Mouse (Mus musculus): ENCODE results near the gene Tifab. TPM values are rescaled to one million over a fixed set of nuclear protein-coding genes. Genes with fewer than 3 reads are reported as not detected.

Tifab gene
- polyA plus RNA-seq, 1 experiment from 2014 or later: 4.8 TPM

DNA sequence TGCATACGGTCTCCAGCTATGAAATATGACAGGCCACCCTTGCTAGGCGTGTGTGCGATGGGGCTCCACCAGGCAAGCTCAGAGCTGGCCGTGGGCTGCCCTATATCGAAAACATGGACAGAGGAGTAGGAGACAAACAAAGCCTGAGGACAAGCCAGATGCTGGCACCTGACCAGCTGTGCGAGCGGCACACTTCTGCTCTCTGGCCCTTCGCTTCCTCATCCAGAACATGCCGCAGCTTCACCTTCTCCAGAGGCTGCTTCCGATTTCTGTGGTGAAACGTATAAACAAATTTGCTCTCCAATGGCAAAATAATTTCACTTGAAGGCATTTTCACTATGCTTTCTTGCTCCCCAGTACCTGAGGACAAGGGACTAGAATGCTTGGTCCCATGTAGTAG is 13.1 kb downstream of the Tifab start:
- Histone ChIP-seq H3K4me1 (ENCODE audit: control insufficient read depth, insufficient read depth, low read length) (peaks cover 8% of the 10 kb centered on the region; the same call in 1 of the 2 replicates), H3K4me2 (ENCODE audit: low read depth, low read length) (no peak overlapping the region), H3K9ac (ENCODE audit: low read depth, low read length) (no peak overlapping the region), H3K4me3 (ENCODE audit: low read length) (no peak overlapping the region), H3K9me3 (ENCODE audit: control insufficient read depth, low read length) (no peaks in the 10 kb centered on the region), H3K27me3 (replicated peaks; ENCODE audit: control insufficient read depth, insufficient read depth, low read length) (no peaks in the 10 kb centered on the region), H3K27ac (ENCODE audit: low read length) (no peak overlapping the region), H3K36me3 (ENCODE audit: control insufficient read depth, insufficient read depth, low read length) (no peaks in the 10 kb centered on the region)
- WGBS: 77% methylated on average over 11 of the region's 11 CpGs
- no peak for ATAC-seq

DNA sequence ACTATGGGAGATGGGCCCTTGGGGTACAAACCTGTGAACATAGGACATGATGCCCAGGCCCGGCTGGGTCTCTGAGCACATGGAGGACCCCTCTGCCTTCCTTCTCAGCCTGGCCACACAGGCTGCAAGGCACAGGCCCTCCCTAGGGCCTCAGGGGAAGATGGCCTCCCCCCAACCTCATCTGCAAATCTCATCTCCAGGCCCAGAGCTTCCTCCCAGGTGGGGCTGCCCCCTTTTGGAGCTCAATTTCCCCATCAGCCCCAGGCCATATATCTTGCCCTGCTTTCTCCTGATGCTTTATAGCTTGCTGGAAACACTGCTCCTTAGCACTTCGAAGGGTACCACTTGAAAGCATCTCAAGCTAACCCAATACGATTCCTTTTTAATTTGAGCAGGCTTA is 14.3 kb downstream of the Tifab start:
- H3K9ac ChIP-seq (ENCODE audit: low read depth, low read length): no peak overlapping the region
- H3K9me3 ChIP-seq (ENCODE audit: control insufficient read depth, low read length): no peaks in the 10 kb centered on the region
- H3K27ac ChIP-seq (ENCODE audit: low read length): no peak overlapping the region
- no peak for ATAC-seq
- WGBS: 91% methylated on average over 3 of the region's 3 CpGs
- no peaks in the 10 kb centered on the region for H3K36me3 ChIP-seq (ENCODE audit: control insufficient read depth, insufficient read depth, low read length)
- H3K4me3 ChIP-seq (ENCODE audit: low read length): no peak overlapping the region
- H3K4me2 ChIP-seq (ENCODE audit: low read depth, low read length): no peak overlapping the region
- peaks cover 16% of the 10 kb centered on the region for H3K4me1 ChIP-seq (ENCODE audit: control insufficient read depth, insufficient read depth, low read length)
- no peaks in the 10 kb centered on the region for H3K27me3 ChIP-seq (replicated peaks; ENCODE audit: control insufficient read depth, insufficient read depth, low read length)

DNA sequence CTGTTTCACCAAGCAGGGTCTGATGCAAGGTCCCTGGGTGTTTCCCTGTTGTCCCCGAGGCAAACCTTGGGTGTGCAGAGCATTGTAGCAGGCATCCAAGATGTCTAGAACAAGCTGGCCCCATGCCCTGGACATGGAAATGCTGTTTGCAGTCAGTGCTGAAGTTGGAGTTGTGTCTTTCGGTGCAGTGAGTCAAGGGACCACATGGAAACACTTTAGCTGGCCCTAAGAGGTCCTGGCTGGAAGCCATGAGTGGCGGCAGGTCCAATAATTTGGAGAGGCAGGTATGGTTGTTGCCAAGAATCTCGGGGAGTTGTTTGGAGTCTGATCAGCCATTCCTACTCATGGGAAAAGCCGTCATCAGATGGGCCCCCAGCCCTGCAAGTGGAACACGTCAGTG is 14.9 kb downstream of the Tifab start:
- H3K4me1 ChIP-seq (ENCODE audit: control insufficient read depth, insufficient read depth, low read length): peaks cover 21% of the 10 kb centered on the region
- no peak overlapping the region for H3K4me3 ChIP-seq (ENCODE audit: low read length)
- no peak overlapping the region for H3K9ac ChIP-seq (ENCODE audit: low read depth, low read length)
- no peaks in the 10 kb centered on the region for H3K9me3 ChIP-seq (ENCODE audit: control insufficient read depth, low read length)
- ATAC-seq: no peak
- no peaks in the 10 kb centered on the region for H3K27me3 ChIP-seq (replicated peaks; ENCODE audit: control insufficient read depth, insufficient read depth, low read length)
- 46% methylated on average over 6 of the region's 6 CpGs for WGBS
- no peak overlapping the region for H3K27ac ChIP-seq (ENCODE audit: low read length)
- no peak overlapping the region for H3K4me2 ChIP-seq (ENCODE audit: low read depth, low read length)
- H3K36me3 ChIP-seq (ENCODE audit: control insufficient read depth, insufficient read depth, low read length): no peaks in the 10 kb centered on the region

DNA sequence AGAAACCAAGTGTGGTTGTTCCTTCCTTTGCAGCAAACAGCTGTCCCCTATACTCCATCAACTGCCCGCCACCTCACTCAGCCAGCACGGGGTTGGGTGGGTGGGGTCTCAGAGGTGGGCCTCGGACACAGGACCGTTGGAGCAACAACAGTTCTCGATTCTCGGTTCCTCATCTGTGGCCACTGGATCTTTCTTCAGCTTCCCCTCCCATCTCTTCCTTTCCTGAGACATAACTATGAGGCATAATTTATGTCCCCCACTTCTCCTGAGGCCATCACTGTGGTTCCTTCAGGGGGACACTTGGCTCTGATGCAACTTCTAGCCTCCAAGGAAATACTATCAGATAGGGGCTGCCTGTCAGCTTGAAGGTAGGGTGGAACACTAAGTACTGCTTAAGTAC is 15.8 kb downstream of the Tifab start:
- H3K9me3 ChIP-seq (ENCODE audit: control insufficient read depth, low read length): no peaks in the 10 kb centered on the region
- no peaks in the 10 kb centered on the region for H3K27me3 ChIP-seq (replicated peaks; ENCODE audit: control insufficient read depth, insufficient read depth, low read length)
- no peak overlapping the region for H3K27ac ChIP-seq (ENCODE audit: low read length)
- H3K36me3 ChIP-seq (ENCODE audit: control insufficient read depth, insufficient read depth, low read length): no peaks in the 10 kb centered on the region
- no peak overlapping the region for H3K4me2 ChIP-seq (ENCODE audit: low read depth, low read length)
- ATAC-seq: no peak
- WGBS: 71% methylated on average over 6 of the region's 6 CpGs
- H3K4me3 ChIP-seq (ENCODE audit: low read length): no peak overlapping the region
- H3K9ac ChIP-seq (ENCODE audit: low read depth, low read length): no peak overlapping the region
- peaks cover 17% of the 10 kb centered on the region for H3K4me1 ChIP-seq (ENCODE audit: control insufficient read depth, insufficient read depth, low read length)

DNA sequence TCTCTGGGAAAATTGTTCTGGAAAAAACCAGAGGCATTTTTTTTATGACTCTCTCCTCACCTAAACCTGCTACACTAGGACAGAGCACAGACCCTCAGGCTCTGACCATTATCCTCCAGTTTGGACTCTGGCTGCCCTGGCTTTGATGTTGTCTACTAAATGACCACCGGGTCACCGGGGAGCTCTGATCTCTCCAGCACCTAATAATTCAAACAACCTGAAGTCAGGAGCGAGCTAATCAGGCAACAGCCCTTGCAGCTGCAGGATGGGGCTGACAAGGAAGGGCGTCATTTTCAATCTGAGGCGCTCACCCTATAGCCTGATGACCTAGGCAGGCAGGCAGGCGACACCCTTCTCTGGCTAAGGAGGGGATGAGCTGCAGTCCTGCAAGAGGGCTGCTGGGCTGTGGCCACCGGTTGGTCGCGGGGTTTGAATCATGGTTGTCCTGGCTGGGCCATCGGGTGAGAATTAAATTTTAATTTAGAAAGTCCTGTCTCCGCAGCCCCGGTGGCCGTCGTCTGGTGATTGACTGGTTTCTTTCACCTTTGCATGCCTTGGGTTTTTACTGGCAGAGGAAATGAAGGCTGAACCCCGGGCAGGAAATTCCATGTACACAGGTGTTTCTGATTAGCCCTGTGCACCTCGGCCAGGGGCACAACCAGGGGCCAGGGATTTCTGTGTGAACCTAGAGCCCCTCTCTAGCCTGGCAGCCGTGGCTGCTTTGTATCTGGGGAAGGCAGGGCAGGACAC is 18.9 kb downstream of the Tifab start:
- H3K27ac ChIP-seq (ENCODE audit: low read length): peak overlapping the region; percentile 79
- H3K4me3 ChIP-seq (ENCODE audit: low read length): peak overlapping the region; percentile 8; the same call in 1 of the 2 replicates
- no peaks in the 10 kb centered on the region for H3K9me3 ChIP-seq (ENCODE audit: control insufficient read depth, low read length)
- H3K27me3 ChIP-seq (replicated peaks; ENCODE audit: control insufficient read depth, insufficient read depth, low read length): no peaks in the 10 kb centered on the region
- H3K4me2 ChIP-seq (ENCODE audit: low read depth, low read length): peak overlapping the region; percentile 46
- ATAC-seq: peak; percentile 76
- peaks cover 25% of the 10 kb centered on the region for H3K4me1 ChIP-seq (ENCODE audit: control insufficient read depth, insufficient read depth, low read length)
- no peaks in the 10 kb centered on the region for H3K36me3 ChIP-seq (ENCODE audit: control insufficient read depth, insufficient read depth, low read length)
- peak overlapping the region; percentile 40; the same call in 1 of the 2 replicates for H3K9ac ChIP-seq (ENCODE audit: low read depth, low read length)
- 22% methylated on average over 17 of the region's 17 CpGs for WGBS

DNA sequence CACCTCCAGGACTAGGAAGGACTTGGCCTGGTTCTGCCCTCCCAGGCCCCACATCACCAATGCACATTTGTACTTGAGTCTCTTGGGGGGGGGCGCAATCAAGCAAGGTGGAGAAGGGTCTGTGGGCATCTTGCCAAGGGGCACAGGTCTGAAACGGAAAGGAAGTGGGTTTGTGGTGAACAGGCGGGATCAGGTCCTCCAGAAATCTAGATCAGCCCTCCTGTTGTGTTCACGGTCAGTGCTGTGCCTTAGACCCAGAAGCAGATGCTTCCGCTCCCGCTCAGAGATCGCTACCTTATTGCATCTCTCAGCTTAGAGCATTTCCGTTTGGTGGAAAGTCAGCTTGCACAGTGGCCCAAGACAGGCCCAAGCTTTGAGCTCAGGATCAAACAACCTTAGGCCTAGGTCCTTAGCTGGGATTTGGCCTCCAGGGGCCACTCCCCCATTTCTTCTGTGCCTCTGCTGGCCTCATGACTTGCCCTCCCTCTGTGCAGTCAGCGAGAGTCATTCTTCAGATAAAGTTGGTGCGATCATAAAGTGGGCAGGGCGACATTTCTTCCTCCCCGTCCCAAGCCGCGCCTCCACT is 19.6 kb downstream of the Tifab start:
- H3K36me3 ChIP-seq (ENCODE audit: control insufficient read depth, insufficient read depth, low read length): no peaks in the 10 kb centered on the region
- H3K4me1 ChIP-seq (ENCODE audit: control insufficient read depth, insufficient read depth, low read length): peaks cover 25% of the 10 kb centered on the region
- peak overlapping the region; percentile 40; the same call in 1 of the 2 replicates for H3K9ac ChIP-seq (ENCODE audit: low read depth, low read length)
- 41% methylated on average over 14 of the region's 14 CpGs for WGBS
- no peak overlapping the region for H3K4me2 ChIP-seq (ENCODE audit: low read depth, low read length)
- no peaks in the 10 kb centered on the region for H3K27me3 ChIP-seq (replicated peaks; ENCODE audit: control insufficient read depth, insufficient read depth, low read length)
- peak overlapping the region; percentile 79 for H3K27ac ChIP-seq (ENCODE audit: low read length)
- no peaks in the 10 kb centered on the region for H3K9me3 ChIP-seq (ENCODE audit: control insufficient read depth, low read length)
- ATAC-seq: peak; percentile 88
- H3K4me3 ChIP-seq (ENCODE audit: low read length): no peak overlapping the region

DNA sequence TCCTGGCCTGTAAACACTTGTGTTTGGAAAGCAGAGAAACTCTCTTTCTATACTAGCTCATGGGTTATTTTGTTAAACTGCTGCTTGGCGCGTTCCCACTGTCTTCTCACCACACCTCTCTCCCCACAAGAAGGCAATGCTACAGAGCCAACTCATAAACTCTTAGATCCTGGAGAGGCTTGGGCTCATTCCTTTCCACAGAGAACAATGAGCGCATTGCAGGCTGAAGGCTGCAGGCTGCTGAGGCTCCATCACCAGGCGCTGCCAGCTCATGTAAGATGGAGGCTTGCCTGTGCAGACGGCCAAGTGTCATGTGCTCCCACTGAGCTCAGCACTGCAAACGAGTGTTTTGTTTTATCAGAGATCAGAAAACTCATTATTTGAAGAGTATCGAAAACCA is 23.0 kb downstream of the Tifab start:
- no peak for ATAC-seq
- no peaks in the 10 kb centered on the region for H3K27me3 ChIP-seq (replicated peaks; ENCODE audit: control insufficient read depth, insufficient read depth, low read length)
- peaks cover 27% of the 10 kb centered on the region for H3K4me1 ChIP-seq (ENCODE audit: control insufficient read depth, insufficient read depth, low read length)
- H3K4me2 ChIP-seq (ENCODE audit: low read depth, low read length): no peak overlapping the region
- H3K9ac ChIP-seq (ENCODE audit: low read depth, low read length): no peak overlapping the region
- no peaks in the 10 kb centered on the region for H3K36me3 ChIP-seq (ENCODE audit: control insufficient read depth, insufficient read depth, low read length)
- 70% methylated on average over 7 of the region's 7 CpGs for WGBS
- H3K4me3 ChIP-seq (ENCODE audit: low read length): no peak overlapping the region
- H3K27ac ChIP-seq (ENCODE audit: low read length): peak overlapping the region; percentile 58; the same call in 1 of the 2 replicates
- no peaks in the 10 kb centered on the region for H3K9me3 ChIP-seq (ENCODE audit: control insufficient read depth, low read length)

DNA sequence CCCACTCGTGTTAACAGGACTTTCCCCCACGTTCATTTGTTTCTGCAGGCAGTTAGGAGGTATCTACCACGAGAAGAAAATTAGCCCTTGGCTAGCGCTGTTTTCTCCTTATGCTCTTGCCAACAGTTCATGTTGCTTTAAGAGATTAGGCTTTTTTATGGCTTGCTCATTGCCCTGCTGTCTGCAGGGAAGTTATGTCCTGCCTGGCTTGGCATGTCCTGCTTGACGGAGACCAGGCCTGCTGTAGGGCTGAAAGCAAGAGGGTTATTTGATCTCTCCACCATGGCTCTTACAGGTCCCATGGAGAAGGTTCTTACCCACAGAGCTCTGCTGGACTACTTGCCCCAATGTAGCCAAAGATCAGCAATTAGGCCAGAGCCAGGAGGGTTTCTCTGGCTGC is 23.6 kb downstream of the Tifab start:
- H3K4me2 ChIP-seq (ENCODE audit: low read depth, low read length): no peak overlapping the region
- 19% methylated on average over 5 of the region's 5 CpGs for WGBS
- H3K9ac ChIP-seq (ENCODE audit: low read depth, low read length): no peak overlapping the region
- peak overlapping the region; percentile 58 for H3K27ac ChIP-seq (ENCODE audit: low read length)
- ATAC-seq: no peak
- peaks cover 22% of the 10 kb centered on the region for H3K4me1 ChIP-seq (ENCODE audit: control insufficient read depth, insufficient read depth, low read length)
- no peaks in the 10 kb centered on the region for H3K36me3 ChIP-seq (ENCODE audit: control insufficient read depth, insufficient read depth, low read length)
- no peaks in the 10 kb centered on the region for H3K27me3 ChIP-seq (replicated peaks; ENCODE audit: control insufficient read depth, insufficient read depth, low read length)
- H3K9me3 ChIP-seq (ENCODE audit: control insufficient read depth, low read length): no peaks in the 10 kb centered on the region
- H3K4me3 ChIP-seq (ENCODE audit: low read length): no peak overlapping the region

DNA sequence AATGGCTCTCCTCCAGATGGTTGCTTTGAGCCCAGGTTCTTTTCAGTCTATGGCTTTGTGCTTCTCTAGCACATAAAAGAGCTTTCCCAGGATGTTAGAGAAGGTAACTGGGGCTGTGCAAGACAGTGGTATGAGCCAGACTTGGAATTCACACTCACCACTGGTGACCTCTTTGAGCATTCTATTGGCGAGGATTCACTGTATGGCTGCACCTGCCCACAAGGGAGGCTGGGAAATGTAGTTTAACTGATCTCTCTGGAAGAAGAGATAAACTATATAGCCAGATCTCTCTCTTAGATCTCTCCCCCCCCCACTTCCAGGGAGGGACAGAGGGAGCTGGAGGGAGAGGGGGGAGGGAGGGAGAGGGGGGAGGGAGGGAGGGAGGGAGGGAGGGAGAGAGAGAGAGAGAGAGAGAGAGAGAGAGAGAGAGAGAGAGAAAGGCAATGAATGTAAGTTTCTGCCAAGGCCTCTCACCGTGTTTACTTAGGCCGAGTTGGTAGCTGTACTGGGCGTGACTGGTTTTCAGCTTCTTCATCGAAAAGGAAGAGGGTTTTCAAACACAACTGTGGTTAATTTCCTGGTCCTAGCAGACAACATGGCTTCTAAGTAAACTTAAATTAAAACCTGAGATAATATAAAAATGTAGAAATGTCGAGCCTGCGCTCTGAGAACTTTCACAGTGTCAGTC is 25.8 kb downstream of the Tifab start:
- Histone ChIP-seq H3K4me1 (ENCODE audit: control insufficient read depth, insufficient read depth, low read length) (peaks cover 10% of the 10 kb centered on the region), H3K36me3 (ENCODE audit: control insufficient read depth, insufficient read depth, low read length) (no peaks in the 10 kb centered on the region), H3K9ac (ENCODE audit: low read depth, low read length) (no peak overlapping the region), H3K4me3 (ENCODE audit: low read length) (no peak overlapping the region), H3K9me3 (ENCODE audit: control insufficient read depth, low read length) (no peaks in the 10 kb centered on the region), H3K27ac (ENCODE audit: low read length) (peak overlapping the region; percentile 30), H3K4me2 (ENCODE audit: low read depth, low read length) (no peak overlapping the region), H3K27me3 (replicated peaks; ENCODE audit: control insufficient read depth, insufficient read depth, low read length) (peaks cover 5% of the 10 kb centered on the region; the same call in 1 of the 2 replicates)
- peak; percentile 66 for ATAC-seq
- 34% methylated on average over 7 of the region's 7 CpGs for WGBS

All from intestine, embryonic 16.5 days (tissue).